Mouse (Mus musculus) gastrocnemius, adult 2 months (tissue): ENCODE data around the gene Gm10644. TPM values are rescaled to one million over a fixed set of nuclear protein-coding genes. Genes with fewer than 3 reads are reported as not detected.

ENCODE experiments used
- DNase-seq: peaks from one replicate; pipeline ENCODE4 v3.0.0; 2022
- H3K27ac ChIP-seq: fragments of 200-600 bp; 2 replicates; pipeline ENCODE4 v1.8.1; 2022; ENCODE audit warnings: mild to moderate bottlenecking
- H3K4me3 ChIP-seq: fragments of 200-600 bp; 2 replicates; pipeline ENCODE4 v1.8.1; 2022; ENCODE audit warnings: mild to moderate bottlenecking, moderate library complexity
- CTCF ChIP-seq: fragments of 200-600 bp; IDR thresholded peaks from 2 replicates; pipeline ENCODE4 v1.8.1; 2022; ENCODE audit warnings: antibody characterized with exemption, mild to moderate bottlenecking, moderate library complexity
- intact Hi-C: fragments of 180-260 bp; cut with DNase I; formaldehyde crosslinking; loops from one replicate; pipeline ENCODE4 v1.15.1; 2025
- long read RNA-seq, 2 experiments: library from polyadenylated mRNA; stranded (forward); transcript quantifications; one replicate each; pipeline ENCODE4 v2.0.0; 2021
- total RNA-seq, 2 experiments: library from RNA; stranded (reverse); gene quantifications; 2 replicates each; pipeline ENCODE4 v1.2.3; 2021

Gene Gm10644
- under 1 TPM; 0.64 to 0.84 TPM for total RNA-seq
- long read RNA-seq, experiment 1, partial matches to known transcripts: 1 of 3 reads
- long read RNA-seq, experiment 1, other reads (novel, unspliced or antisense): 2 of 3 reads
- long read RNA-seq, experiment 2, partial matches to known transcripts: 0 of 3 reads
- long read RNA-seq, experiment 2, other reads (novel, unspliced or antisense): 3 of 3 reads

- DNase-seq: peak; percentile 98
- Histone ChIP-seq H3K4me3 (peak within 1 kb of the TSS; percentile 83), H3K27ac (peak within 1 kb of the TSS; percentile 89)
- intact Hi-C loops: loop anchor here (5.0 kb wide), 1 partner anchor 173 kb away; no protein-coding TSS in a partner anchor
- TF ChIP-seq CTCF: peak; percentile 75
Measured at GRCm38 (mm10) chr8:83955106-83955957, at the start of gene Gm10644, which contains the start of gene Asf1b. Gm10644 (minus strand) TSS chr8:83955205. Asf1b (plus strand) TSS chr8:83955507.

- TF ChIP-seq CTCF: no peak
- Histone ChIP-seq H3K27ac (peak overlapping the region; percentile 96), H3K4me3 (peak overlapping the region; percentile 89)
- intact Hi-C loops: no loop called here
- DNase-seq: peak; percentile 97
Measured at GRCm38 (mm10) chr8:84004533-84005201, 49.7 kb upstream of the Gm10644 start.

GRCm38 (mm10) chr8:84003612-84004246 is 48.7 kb upstream of the Gm10644 start:
- intact Hi-C loops: no loop called here
- H3K4me3 ChIP-seq: peak overlapping the region; percentile 89
- peak overlapping the region; percentile 96 for H3K27ac ChIP-seq
- TF ChIP-seq CTCF: no peak
- DNase-seq: no peak

- no peak overlapping the region for H3K27ac ChIP-seq
- no peak for DNase-seq
- no peak overlapping the region; the same call in 1 of the 2 replicates for H3K4me3 ChIP-seq
- no peak for TF ChIP-seq CTCF
- intact Hi-C loops: no loop called here
Measured at GRCm38 (mm10) chr8:84002957-84003611, 48.1 kb upstream of the Gm10644 start.

GRCm38 (mm10) chr8:84001281-84002000 is 46.4 kb upstream of the Gm10644 start, which contains the start of gene 1700067K01Rik:
1700067K01Rik (plus strand) TSS chr8:84001502.
- intact Hi-C loops: no loop called here
- no peak within 1 kb of the TSS for H3K4me3 ChIP-seq
- no peak for TF ChIP-seq CTCF

GRCm38 (mm10) chr8:83999825-84000224 is 44.8 kb upstream of the Gm10644 start:
- H3K27ac ChIP-seq: no peak overlapping the region
- H3K4me3 ChIP-seq: no peak overlapping the region
- intact Hi-C loops: no loop called here
- no peak for DNase-seq
- TF ChIP-seq CTCF: no peak

More at GRCm38 (mm10) chr8:84001281-84002000, 46.4 kb upstream of the Gm10644 start, which contains the start of gene 1700067K01Rik:
- H3K27ac ChIP-seq: no peak within 1 kb of the TSS
- no peak for DNase-seq

- DNase-seq: no peak
- Histone ChIP-seq H3K27ac (peak overlapping the region; percentile 88; the same call in 1 of the 2 replicates), H3K4me3 (peak overlapping the region; percentile 84)
- intact Hi-C loops: no loop called here
- no peak for TF ChIP-seq CTCF
Measured at GRCm38 (mm10) chr8:83999057-83999705, 44.2 kb upstream of the Gm10644 start.

GRCm38 (mm10) chr8:83998231-83999056 is 43.4 kb upstream of the Gm10644 start:
- intact Hi-C loops: no loop called here
- DNase-seq: peak; percentile 76
- peak; percentile 49 for TF ChIP-seq CTCF

GRCm38 (mm10) chr8:83997511-83998141 is 42.6 kb upstream of the Gm10644 start, which contains the start of gene Samd1:
Samd1 (plus strand) TSS chr8:83997672.
- TF ChIP-seq CTCF: no peak

More at GRCm38 (mm10) chr8:83998231-83999056, 43.4 kb upstream of the Gm10644 start:
- Histone ChIP-seq H3K27ac (peak overlapping the region; percentile 88), H3K4me3 (peak overlapping the region; percentile 84)

More at GRCm38 (mm10) chr8:83997511-83998141, 42.6 kb upstream of the Gm10644 start, which contains the start of gene Samd1:
- Histone ChIP-seq H3K27ac (peak within 1 kb of the TSS; percentile 98), H3K4me3 (peak within 1 kb of the TSS; percentile 93)
- intact Hi-C loops: no loop called here
- DNase-seq: peak; percentile 75
